Mouse (Mus musculus): Measurements from ENCODE around the gene Fam20a. TPM values are rescaled to one million over a fixed set of nuclear protein-coding genes. Genes with fewer than 3 reads are reported as not detected.

Fam20a gene
- polyA plus RNA-seq, 1 experiment: 25.3 TPM

GRCm38 (mm10) chr11:109680934-109681333, 41.1 kb downstream of the Fam20a start:
- no peaks in the 10 kb centered on the region for H3K27me3 ChIP-seq (ENCODE audit: control insufficient read depth, insufficient read depth, low read length)
- H3K27ac ChIP-seq (ENCODE audit: insufficient read depth, low read depth, low read length): no peak overlapping the region
- H3K4me3 ChIP-seq (ENCODE audit: low read depth, low read length): no peak overlapping the region
- 52% methylated on average over 9 of the region's 9 CpGs for WGBS
- H3K36me3 ChIP-seq (ENCODE audit: control insufficient read depth, insufficient read depth, low read length): 0 out of 2 replicates have a peak, but pooled peaks cover 4% of the 10 kb centered on the region
- peaks cover 5% of the 10 kb centered on the region; the same call in 1 of the 2 replicates for H3K4me1 ChIP-seq (ENCODE audit: control insufficient read depth, insufficient read depth, insufficient read length, low read length)
- TF ChIP-seq CTCF (IDR thresholded peaks at IDR 0.05; ENCODE audit: extremely low read depth, insufficient read length, insufficient replicate concordance, low read depth, low read length) (no peak), POLR2A (IDR thresholded peaks at IDR 0.05; ENCODE audit: low read depth, low read length) (no peak)

- no peak for TF ChIP-seq POLR2A (IDR thresholded peaks at IDR 0.05; ENCODE audit: low read depth, low read length)
- TF ChIP-seq CTCF (IDR thresholded peaks at IDR 0.05; ENCODE audit: extremely low read depth, insufficient read length, insufficient replicate concordance, low read depth, low read length): no peak
- no peak overlapping the region for H3K27ac ChIP-seq (ENCODE audit: insufficient read depth, low read depth, low read length)
- no peaks in the 10 kb centered on the region for H3K27me3 ChIP-seq (ENCODE audit: control insufficient read depth, insufficient read depth, low read length)
- H3K4me1 ChIP-seq (ENCODE audit: control insufficient read depth, insufficient read depth, insufficient read length, low read length): peaks cover 5% of the 10 kb centered on the region; the same call in 1 of the 2 replicates
- 82% methylated on average over 12 of the region's 12 CpGs for WGBS
- H3K36me3 ChIP-seq (ENCODE audit: control insufficient read depth, insufficient read depth, low read length): 0 out of 2 replicates have a peak, but pooled peaks cover 7% of the 10 kb centered on the region
- no peak overlapping the region for H3K4me3 ChIP-seq (ENCODE audit: low read depth, low read length)
These were observed 43.8 kb downstream of the Fam20a start for GRCm38 (mm10) chr11:109678291-109678690.

- peaks cover 14% of the 10 kb centered on the region for H3K36me3 ChIP-seq (ENCODE audit: control insufficient read depth, insufficient read depth, low read length)
- WGBS: 61% methylated on average over 12 of the region's 12 CpGs
- no peak for TF ChIP-seq CTCF (IDR thresholded peaks at IDR 0.05; ENCODE audit: extremely low read depth, insufficient read length, insufficient replicate concordance, low read depth, low read length)
- no peak for TF ChIP-seq POLR2A (IDR thresholded peaks at IDR 0.05; ENCODE audit: low read depth, low read length)
- no peaks in the 10 kb centered on the region for H3K27me3 ChIP-seq (ENCODE audit: control insufficient read depth, insufficient read depth, low read length)
- H3K4me3 ChIP-seq (ENCODE audit: low read depth, low read length): no peak overlapping the region
- no peaks in the 10 kb centered on the region for H3K4me1 ChIP-seq (ENCODE audit: control insufficient read depth, insufficient read depth, insufficient read length, low read length)
- no peak overlapping the region for H3K27ac ChIP-seq (ENCODE audit: insufficient read depth, low read depth, low read length)
These were observed 45.3 kb downstream of the Fam20a start for GRCm38 (mm10) chr11:109676621-109677373.

GRCm38 (mm10) chr11:109675771-109676170, 46.3 kb downstream of the Fam20a start:
- no peak overlapping the region for H3K4me3 ChIP-seq (ENCODE audit: low read depth, low read length)
- no peak overlapping the region for H3K27ac ChIP-seq (ENCODE audit: insufficient read depth, low read depth, low read length)
- no peaks in the 10 kb centered on the region; the same call in 1 of the 2 replicates for H3K4me1 ChIP-seq (ENCODE audit: control insufficient read depth, insufficient read depth, insufficient read length, low read length)
- peaks cover 15% of the 10 kb centered on the region for H3K36me3 ChIP-seq (ENCODE audit: control insufficient read depth, insufficient read depth, low read length)
- 94% methylated on average over 9 of the region's 9 CpGs for WGBS
- H3K27me3 ChIP-seq (ENCODE audit: control insufficient read depth, insufficient read depth, low read length): no peaks in the 10 kb centered on the region
- TF ChIP-seq POLR2A (IDR thresholded peaks at IDR 0.05; ENCODE audit: low read depth, low read length): no peak
- no peak for TF ChIP-seq CTCF (IDR thresholded peaks at IDR 0.05; ENCODE audit: extremely low read depth, insufficient read length, insufficient replicate concordance, low read depth, low read length)

GRCm38 (mm10) chr11:109675208-109675607, 46.9 kb downstream of the Fam20a start:
- H3K36me3 ChIP-seq (ENCODE audit: control insufficient read depth, insufficient read depth, low read length): peaks cover 15% of the 10 kb centered on the region
- no peaks in the 10 kb centered on the region for H3K27me3 ChIP-seq (ENCODE audit: control insufficient read depth, insufficient read depth, low read length)
- WGBS: 89% methylated on average over 3 of the region's 3 CpGs
- TF ChIP-seq CTCF (IDR thresholded peaks at IDR 0.05; ENCODE audit: extremely low read depth, insufficient read length, insufficient replicate concordance, low read depth, low read length): no peak
- TF ChIP-seq POLR2A (IDR thresholded peaks at IDR 0.05; ENCODE audit: low read depth, low read length): no peak
- H3K4me1 ChIP-seq (ENCODE audit: control insufficient read depth, insufficient read depth, insufficient read length, low read length): peaks cover 3% of the 10 kb centered on the region
- no peak overlapping the region for H3K27ac ChIP-seq (ENCODE audit: insufficient read depth, low read depth, low read length)
- no peak overlapping the region for H3K4me3 ChIP-seq (ENCODE audit: low read depth, low read length)

- 83% methylated on average over 11 of the region's 11 CpGs for WGBS
- TF ChIP-seq POLR2A (IDR thresholded peaks at IDR 0.05; ENCODE audit: low read depth, low read length) (no peak), CTCF (IDR thresholded peaks at IDR 0.05; ENCODE audit: extremely low read depth, insufficient read length, insufficient replicate concordance, low read depth, low read length) (no peak)
These were observed 47.5 kb downstream of the Fam20a start for GRCm38 (mm10) chr11:109674542-109674941.

GRCm38 (mm10) chr11:109673741-109674140, 48.3 kb downstream of the Fam20a start:
- Histone ChIP-seq H3K4me1 (ENCODE audit: control insufficient read depth, insufficient read depth, insufficient read length, low read length) (peaks cover 3% of the 10 kb centered on the region), H3K27me3 (ENCODE audit: control insufficient read depth, insufficient read depth, low read length) (no peaks in the 10 kb centered on the region), H3K36me3 (ENCODE audit: control insufficient read depth, insufficient read depth, low read length) (peaks cover 23% of the 10 kb centered on the region), H3K4me3 (ENCODE audit: low read depth, low read length) (no peak overlapping the region), H3K27ac (ENCODE audit: insufficient read depth, low read depth, low read length) (no peak overlapping the region)
- TF ChIP-seq CTCF (IDR thresholded peaks at IDR 0.05; ENCODE audit: extremely low read depth, insufficient read length, insufficient replicate concordance, low read depth, low read length) (no peak), POLR2A (IDR thresholded peaks at IDR 0.05; ENCODE audit: low read depth, low read length) (no peak)
- WGBS: 83% methylated on average over 7 of the region's 7 CpGs

More at GRCm38 (mm10) chr11:109674542-109674941, 47.5 kb downstream of the Fam20a start:
- Histone ChIP-seq H3K27me3 (ENCODE audit: control insufficient read depth, insufficient read depth, low read length) (no peaks in the 10 kb centered on the region), H3K4me3 (ENCODE audit: low read depth, low read length) (no peak overlapping the region), H3K27ac (ENCODE audit: insufficient read depth, low read depth, low read length) (no peak overlapping the region), H3K36me3 (ENCODE audit: control insufficient read depth, insufficient read depth, low read length) (peaks cover 21% of the 10 kb centered on the region), H3K4me1 (ENCODE audit: control insufficient read depth, insufficient read depth, insufficient read length, low read length) (peaks cover 3% of the 10 kb centered on the region)

Measured in small intestine, adult 2 months (tissue).